ENCODE assay signal across 8 mouse cellular contexts in genomic region chr13:67728641-67729318, GRCm38 (mm10). TPM values are rescaled to one million over a fixed set of nuclear protein-coding genes. Genes with fewer than 3 reads are reported as not detected.
A peak's percentile ranks its signal among the peaks of the same experiment; 100 is the strongest.
DNase-seq lines count a peak whose midpoint lies in the region; ATAC-seq lines count a peak whose summit lies in the region.

TSS of gene Zfp65 (minus strand) at chr13:67729173.

- DNase-seq in adrenal gland, adult 18-20 months (ENCODE audit: low spot score in 2 of 2): peak; percentile 31 to 49
- DNase-seq in embryo, embryonic 10.5 days (ENCODE audit: low spot score): peak; percentile 82
- peak; percentile 42 for DNase-seq in gastrocnemius, postnatal 25 days
- DNase-seq in left cerebral cortex, postnatal 14 days (ENCODE audit: low spot score in 2 of 2): peak; percentile 66 to 69
- DNase-seq in right cerebral cortex, postnatal 14 days: peak; percentile 31

- peak; percentile 70 for ATAC-seq in inflammation-experienced regulatory T-cells, adult 6 months
- ATAC-seq in megakaryocyte progenitor cell, adult 5-6 weeks (replicated peaks; ENCODE audit: poor library complexity): peak; percentile 53
- no peak for ATAC-seq in erythroid progenitor cell, adult 5-6 weeks (replicated peaks; ENCODE audit: low FRiP score, poor library complexity, severe bottlenecking)

- intact Hi-C loops in left cerebral cortex, postnatal 14 days (cut with DNase I): no loop called here

RNA-seq across cellular contexts. Expression of gene Zfp65, which starts in this region (rescaled TPM):
- 10 to 100 TPM; 12.2 to 12.7 TPM for total RNA-seq in adrenal gland, adult 18-20 months (2021)
- total RNA-seq in gastrocnemius, postnatal 25 days (2021): 1 to 10 TPM; 3.8 to 4.4 TPM
- polyA plus RNA-seq in inflammation-experienced regulatory T-cells, adult 6 months (2017; shearing (Covaris generic)): 1 to 10 TPM; 4.2 to 7.9 (median 6.5) TPM
- total RNA-seq in left cerebral cortex, postnatal 14 days (2021): 10 to 100 TPM; 13.2 to 13.7 TPM
- total RNA-seq in megakaryocyte progenitor cell, adult 5-6 weeks (2015): 19.3 TPM in 2 replicates
- 12.3 and 20.4 TPM in 2 replicates for total RNA-seq in megakaryocyte progenitor cell, adult 5-6 weeks (2017)
- 0.42 and 4.7 TPM in 2 replicates for total RNA-seq in erythroid progenitor cell, adult 5-6 weeks (2015; ENCODE audit: low replicate concordance)
- 0.39 and 1.6 TPM in 2 replicates for total RNA-seq in erythroid progenitor cell, adult 5-6 weeks (2017; ENCODE audit: low replicate concordance)

Comparison
In these comparisons a context has a peak if more than half of its experiments do, and no peak if none do; other contexts are left out.
1. DNase-seq: peak in every context shown above with its lines; median percentile 82 in embryo, embryonic 10.5 days; 68 in left cerebral cortex, postnatal 14 days; 42 in gastrocnemius, postnatal 25 days; 40 in adrenal gland, adult 18-20 months; 31 in right cerebral cortex, postnatal 14 days.